Mouse (Mus musculus) liver, embryonic 14 days (tissue): ENCODE results near the gene Cenpn. TPM values are rescaled to one million over a fixed set of nuclear protein-coding genes. Genes with fewer than 3 reads are reported as not detected.

Experiments
- polyA plus RNA-seq: library from polyadenylated mRNA; depleted of rRNA; stranded (reverse); fragments of >200 nt; gene quantifications from 2 replicates; pipeline ENCODE4 v1.2.3, GENCODE M21; 2012; rRNA removed

Cenpn gene
- 21.7 and 23.7 TPM in 2 replicates for polyA plus RNA-seq

GRCm38 (mm10) chr8:116921337-116922059 is at the start of gene Cenpn, which contains the start of gene Cmc2:
Gene Cenpn, plus strand, starts transcription at chr8:116921730.
Gene Cmc2, minus strand, starts transcription at chr8:116921455.

GRCm38 (mm10) chr8:116943161-116943554 is 21.6 kb downstream of the Cenpn start, which contains the start of gene Atmin:
Gene Atmin, plus strand, starts transcription at chr8:116943393.

GRCm38 (mm10) chr8:116978631-116979256 is 57.2 kb downstream of the Cenpn start, which contains the start of gene 1700030J22Rik:
Gene 1700030J22Rik, minus strand, starts transcription at chr8:116978959.

Other genes with a start within 250 kb of the Cenpn start
- gene Cdyl2, start 188.7 kb upstream of the Cenpn start, polyA plus RNA-seq = 0.62 and 0.67 TPM in 2 replicates
- 24.7 and 24.8 TPM in 2 replicates for gene Cmc2, start 275 bp upstream of the Cenpn start, polyA plus RNA-seq
- 2.8 and 3.3 TPM in 2 replicates for gene Atmin, start 21.7 kb downstream of the Cenpn start, polyA plus RNA-seq
- gene 1700030J22Rik, start 57.2 kb downstream of the Cenpn start, polyA plus RNA-seq = 0.25 and 0.29 TPM in 2 replicates
- gene Gcsh, start 71.8 kb downstream of the Cenpn start, polyA plus RNA-seq = 43.2 and 47.7 TPM in 2 replicates
- 0.01 TPM in 2 replicates for gene Pkd1l2, start 160.7 kb downstream of the Cenpn start, polyA plus RNA-seq
- gene Bco1, start 174.1 kb downstream of the Cenpn start, polyA plus RNA-seq = 4.6 and 5.5 TPM in 2 replicates
- gene Gan, start 236.4 kb downstream of the Cenpn start, polyA plus RNA-seq = 1.6 and 1.9 TPM in 2 replicates